Mouse (Mus musculus) midbrain, embryonic 15.5 days (tissue): ENCODE data around the gene Rnf43. TPM values are rescaled to one million over a fixed set of nuclear protein-coding genes. Genes with fewer than 3 reads are reported as not detected.
A peak's percentile ranks its signal among the peaks of the same experiment; 100 is the strongest.

Experiments used
- ATAC-seq: fragments of 200-750 bp; cut with Nextera tagmentation; replicated peaks from 2 replicates; pipeline ENCODE4 v1.8.0; 2017; ENCODE audit warnings: moderate TSS enrichment
- H3K27ac ChIP-seq: fragments of 300-500 bp; sonication (generic); 2 replicates; pipeline ENCODE4 v1.5.1; 2015; ENCODE audit warnings: mild to moderate bottlenecking, inconsistent platforms
- H3K27me3 ChIP-seq: fragments of 300-500 bp; sonication (generic); replicated peaks from 2 replicates; pipeline ENCODE4 v1.6.1; 2015; ENCODE audit warnings: inconsistent platforms
- H3K36me3 ChIP-seq: fragments of 300-500 bp; sonication (generic); replicated peaks from 2 replicates; pipeline ENCODE4 v1.6.1; 2015; ENCODE audit warnings: inconsistent platforms
- H3K4me1 ChIP-seq: fragments of 300-500 bp; sonication (generic); 2 replicates; pipeline ENCODE4 v1.6.1; 2015; ENCODE audit warnings: inconsistent platforms
- H3K4me2 ChIP-seq: fragments of 300-500 bp; sonication (generic); 2 replicates; pipeline ENCODE4 v1.6.1; 2015; ENCODE audit warnings: inconsistent platforms, mild to moderate bottlenecking, moderate library complexity
- H3K4me3 ChIP-seq: fragments of 300-500 bp; sonication (generic); 2 replicates; pipeline ENCODE4 v1.5.1; 2015; ENCODE audit warnings: mild to moderate bottlenecking, inconsistent platforms
- H3K9ac ChIP-seq: fragments of 300-500 bp; sonication (generic); 2 replicates; pipeline ENCODE4 v1.6.1; 2015; ENCODE audit warnings: mild to moderate bottlenecking, inconsistent platforms
- H3K9me3 ChIP-seq: fragments of 300-500 bp; sonication (generic); 2 replicates; pipeline ENCODE4 v1.6.1; 2016; ENCODE audit warnings: inconsistent platforms
- WGBS: fragments of 180-500 bp; shearing (Covaris S2); methylation state at CpG from one replicate; pipeline ENCODE4 v1.1.7; 2015; ENCODE audit warnings: mixed read lengths; 5-methylcytosine and 5-hydroxymethylcytosine counted together
- polyA plus RNA-seq: library from polyadenylated mRNA; unstranded; fragments of >200 nt; fragmentation: Nextera tagmentation; extraction: Ambion mirVana; gene quantifications from 2 replicates; pipeline ENCODE4 v1.2.1, GENCODE M21; 2015

Gene Rnf43
- polyA plus RNA-seq = 0.83 and 1.2 TPM in 2 replicates

GRCm38 (mm10) chr11:87662407-87662806, at the start of gene Rnf43:
Rnf43 (plus strand) TSS chr11:87662722.
- H3K9ac ChIP-seq = peak within 1 kb of the TSS; percentile 9; the same call in 1 of the 2 replicates
- WGBS = under 1% methylated on average over 8 of the region's 8 CpGs
- ATAC-seq = no peak

GRCm38 (mm10) chr11:87613972-87614371, 48.5 kb upstream of the Rnf43 start:
- no peak for ATAC-seq
- Histone ChIP-seq H3K9ac (no peak overlapping the region), H3K4me1 (no peaks in the 10 kb centered on the region), H3K9me3 (no peaks in the 10 kb centered on the region), H3K27ac (no peak overlapping the region), H3K4me2 (no peak overlapping the region), H3K4me3 (no peak overlapping the region), H3K27me3 (no peaks in the 10 kb centered on the region), H3K36me3 (peaks cover 83% of the 10 kb centered on the region)
- WGBS = 92% methylated on average over 7 of the region's 7 CpGs

More at GRCm38 (mm10) chr11:87662407-87662806, at the start of gene Rnf43:
- peaks cover 16% of the 10 kb centered on the region; the same call in 1 of the 2 replicates for H3K27me3 ChIP-seq
- H3K27ac ChIP-seq = no peak within 1 kb of the TSS
- peak within 1 kb of the TSS; percentile 33 for H3K4me3 ChIP-seq
- H3K36me3 ChIP-seq = no peaks in the 10 kb centered on the region
- H3K4me1 ChIP-seq = peaks cover 8% of the 10 kb centered on the region
- peak within 1 kb of the TSS; percentile 55 for H3K4me2 ChIP-seq
- no peaks in the 10 kb centered on the region for H3K9me3 ChIP-seq

GRCm38 (mm10) chr11:87615551-87615950, 47.0 kb upstream of the Rnf43 start:
- WGBS = 95% methylated on average over 5 of the region's 5 CpGs
- Histone ChIP-seq H3K9ac (no peak overlapping the region), H3K4me2 (no peak overlapping the region), H3K27me3 (no peaks in the 10 kb centered on the region), H3K36me3 (peaks cover 74% of the 10 kb centered on the region), H3K9me3 (no peaks in the 10 kb centered on the region), H3K4me1 (no peaks in the 10 kb centered on the region), H3K4me3 (no peak overlapping the region), H3K27ac (no peak overlapping the region)
- no peak for ATAC-seq

- 99% methylated on average over 2 of the region's 2 CpGs for WGBS
Observed at GRCm38 (mm10) chr11:87615952-87616351, 46.6 kb upstream of the Rnf43 start.

GRCm38 (mm10) chr11:87616790-87617474, 45.6 kb upstream of the Rnf43 start, which contains the start of gene Hsf5:
Hsf5 (plus strand) TSS chr11:87617164.
- peaks cover 60% of the 10 kb centered on the region for H3K36me3 ChIP-seq
- ATAC-seq = no peak
- 90% methylated on average over 63 of the region's 69 CpGs for WGBS
- no peaks in the 10 kb centered on the region for H3K27me3 ChIP-seq
- H3K4me1 ChIP-seq = no peaks in the 10 kb centered on the region
- no peak within 1 kb of the TSS for H3K4me3 ChIP-seq
- H3K27ac ChIP-seq = no peak within 1 kb of the TSS
- no peaks in the 10 kb centered on the region for H3K9me3 ChIP-seq
- no peak within 1 kb of the TSS for H3K9ac ChIP-seq
- no peak within 1 kb of the TSS for H3K4me2 ChIP-seq

More at GRCm38 (mm10) chr11:87615952-87616351, 46.6 kb upstream of the Rnf43 start:
- H3K4me2 ChIP-seq = no peak overlapping the region
- no peak for ATAC-seq
- peaks cover 70% of the 10 kb centered on the region for H3K36me3 ChIP-seq
- no peak overlapping the region for H3K27ac ChIP-seq
- H3K9ac ChIP-seq = no peak overlapping the region
- H3K4me3 ChIP-seq = no peak overlapping the region
- no peaks in the 10 kb centered on the region for H3K27me3 ChIP-seq
- H3K9me3 ChIP-seq = no peaks in the 10 kb centered on the region
- no peaks in the 10 kb centered on the region for H3K4me1 ChIP-seq

- Histone ChIP-seq H3K4me1 (no peaks in the 10 kb centered on the region), H3K9me3 (no peaks in the 10 kb centered on the region), H3K9ac (no peak overlapping the region), H3K27me3 (no peaks in the 10 kb centered on the region), H3K4me3 (no peak overlapping the region), H3K27ac (no peak overlapping the region), H3K36me3 (peaks cover 53% of the 10 kb centered on the region), H3K4me2 (no peak overlapping the region)
- 94% methylated on average over 32 of the region's 32 CpGs for WGBS
- ATAC-seq = no peak
Observed at GRCm38 (mm10) chr11:87617606-87618005, 44.9 kb upstream of the Rnf43 start.

- H3K9me3 ChIP-seq = no peaks in the 10 kb centered on the region
- no peaks in the 10 kb centered on the region for H3K4me1 ChIP-seq
- H3K27me3 ChIP-seq = no peaks in the 10 kb centered on the region
- ATAC-seq = no peak
- H3K9ac ChIP-seq = no peak overlapping the region
- no peak overlapping the region for H3K4me3 ChIP-seq
- no peak overlapping the region for H3K4me2 ChIP-seq
- no peak overlapping the region for H3K27ac ChIP-seq
- WGBS = 85% methylated on average over 4 of the region's 4 CpGs
- H3K36me3 ChIP-seq = peaks cover 20% of the 10 kb centered on the region
Observed at GRCm38 (mm10) chr11:87623160-87623559, 39.4 kb upstream of the Rnf43 start.

- H3K4me1 ChIP-seq = no peaks in the 10 kb centered on the region
- ATAC-seq = no peak
- H3K4me3 ChIP-seq = no peak overlapping the region
- no peak overlapping the region for H3K4me2 ChIP-seq
- 33% methylated on average over 10 of the region's 10 CpGs for WGBS
- no peaks in the 10 kb centered on the region for H3K36me3 ChIP-seq
- no peaks in the 10 kb centered on the region for H3K27me3 ChIP-seq
- no peak overlapping the region for H3K9ac ChIP-seq
- no peaks in the 10 kb centered on the region for H3K9me3 ChIP-seq
- no peak overlapping the region for H3K27ac ChIP-seq
Observed at GRCm38 (mm10) chr11:87629859-87630258, 32.7 kb upstream of the Rnf43 start.

- no peaks in the 10 kb centered on the region for H3K27me3 ChIP-seq
- peaks cover 8% of the 10 kb centered on the region for H3K4me1 ChIP-seq
- peak overlapping the region; percentile 33 for H3K4me3 ChIP-seq
- no peaks in the 10 kb centered on the region; the same call in 1 of the 2 replicates for H3K36me3 ChIP-seq
- no peaks in the 10 kb centered on the region for H3K9me3 ChIP-seq
- peak overlapping the region; percentile 59 for H3K4me2 ChIP-seq
- H3K27ac ChIP-seq = peak overlapping the region; percentile 28; the same call in 1 of the 2 replicates
- peak overlapping the region; percentile 36 for H3K9ac ChIP-seq
- WGBS = 8% methylated on average over 2 of the region's 2 CpGs
- no peak for ATAC-seq
Observed at GRCm38 (mm10) chr11:87638793-87639192, 23.7 kb upstream of the Rnf43 start.

- peaks cover 8% of the 10 kb centered on the region for H3K4me1 ChIP-seq
- ATAC-seq = 0 out of 2 replicates have a peak, but pooled peaks have one; percentile 37
- H3K9me3 ChIP-seq = no peaks in the 10 kb centered on the region
- no peaks in the 10 kb centered on the region; the same call in 1 of the 2 replicates for H3K36me3 ChIP-seq
- H3K4me3 ChIP-seq = peak overlapping the region; percentile 33
- H3K27me3 ChIP-seq = no peaks in the 10 kb centered on the region
- under 1% methylated on average over 29 of the region's 29 CpGs for WGBS
- peak overlapping the region; percentile 28; the same call in 1 of the 2 replicates for H3K27ac ChIP-seq
- H3K4me2 ChIP-seq = peak overlapping the region; percentile 59
- peak overlapping the region; percentile 36 for H3K9ac ChIP-seq
Observed at GRCm38 (mm10) chr11:87639206-87639605, 23.3 kb upstream of the Rnf43 start.

- H3K9ac ChIP-seq = no peak overlapping the region
- peaks cover 8% of the 10 kb centered on the region for H3K4me1 ChIP-seq
- no peak overlapping the region for H3K4me3 ChIP-seq
- no peak overlapping the region for H3K4me2 ChIP-seq
- no peaks in the 10 kb centered on the region for H3K36me3 ChIP-seq
- H3K9me3 ChIP-seq = no peaks in the 10 kb centered on the region
- H3K27ac ChIP-seq = no peak overlapping the region
- ATAC-seq = no peak
- no peaks in the 10 kb centered on the region for H3K27me3 ChIP-seq
Observed at GRCm38 (mm10) chr11:87642865-87643264, 19.7 kb upstream of the Rnf43 start.

GRCm38 (mm10) chr11:87654693-87655092, 7.8 kb upstream of the Rnf43 start:
- H3K4me3 ChIP-seq = no peak overlapping the region
- H3K4me2 ChIP-seq = no peak overlapping the region
- no peaks in the 10 kb centered on the region for H3K9me3 ChIP-seq
- H3K9ac ChIP-seq = no peak overlapping the region
- no peak overlapping the region for H3K27ac ChIP-seq
- H3K36me3 ChIP-seq = no peaks in the 10 kb centered on the region
- H3K4me1 ChIP-seq = no peaks in the 10 kb centered on the region
- ATAC-seq = no peak
- 81% methylated on average over 5 of the region's 5 CpGs for WGBS
- no peaks in the 10 kb centered on the region for H3K27me3 ChIP-seq

GRCm38 (mm10) chr11:87659216-87659615, 3.3 kb upstream of the Rnf43 start:
- H3K27me3 ChIP-seq = peaks cover 13% of the 10 kb centered on the region; the same call in 1 of the 2 replicates
- 80% methylated on average over 7 of the region's 7 CpGs for WGBS
- H3K36me3 ChIP-seq = no peaks in the 10 kb centered on the region
- H3K27ac ChIP-seq = no peak overlapping the region
- no peak for ATAC-seq
- H3K4me3 ChIP-seq = no peak overlapping the region
- no peak overlapping the region for H3K4me2 ChIP-seq
- no peaks in the 10 kb centered on the region for H3K9me3 ChIP-seq
- H3K9ac ChIP-seq = no peak overlapping the region
- peaks cover 8% of the 10 kb centered on the region for H3K4me1 ChIP-seq
